Mouse (Mus musculus) cerebellum, postnatal 25 days (tissue): ENCODE measurements around the gene Serpinf2.
"Not testable (repeated sequence)": the region's sequence is repeated elsewhere in the genome, so short reads cannot be mapped to it uniquely, and the experiment has no call there.

ENCODE experiments used
- DNase-seq, 2 experiments: peaks; one replicate each; pipeline ENCODE4 v3.0.0; 2021; ENCODE audit warnings: mixed read lengths in 2 of 2

Serpinf2 gene

GRCm38 (mm10) chr11:75459141-75459711 is 19.8 kb upstream of the Serpinf2 start:
- DNase-seq = peak in 1 of 2 experiments; percentile 16

GRCm38 (mm10) chr11:75458628-75459041 is 19.2 kb upstream of the Serpinf2 start:
- DNase-seq = peak in 1 of 2 experiments; percentile 17

DNA sequence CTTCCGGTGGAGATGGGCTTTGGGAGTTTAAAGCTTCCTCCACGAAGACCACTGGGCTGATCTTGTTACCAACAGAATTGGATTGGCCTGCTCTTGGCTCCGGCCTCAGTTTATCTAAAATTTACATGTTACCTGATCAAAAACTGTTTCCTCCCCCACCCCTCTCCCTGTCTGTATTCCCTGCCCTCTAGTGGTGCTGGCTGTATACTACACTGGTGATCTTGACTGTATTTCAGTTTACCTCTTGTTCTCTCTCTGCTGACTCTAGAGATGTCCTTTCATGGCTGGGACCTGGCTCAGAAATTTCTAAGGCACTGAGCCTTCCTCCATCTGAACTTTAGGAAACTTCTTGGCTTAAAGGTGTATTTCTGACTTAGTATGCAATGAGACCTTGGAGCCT is 18.8 kb upstream of the Serpinf2 start:
- DNase-seq = peak; percentile 28 to 69

DNA sequence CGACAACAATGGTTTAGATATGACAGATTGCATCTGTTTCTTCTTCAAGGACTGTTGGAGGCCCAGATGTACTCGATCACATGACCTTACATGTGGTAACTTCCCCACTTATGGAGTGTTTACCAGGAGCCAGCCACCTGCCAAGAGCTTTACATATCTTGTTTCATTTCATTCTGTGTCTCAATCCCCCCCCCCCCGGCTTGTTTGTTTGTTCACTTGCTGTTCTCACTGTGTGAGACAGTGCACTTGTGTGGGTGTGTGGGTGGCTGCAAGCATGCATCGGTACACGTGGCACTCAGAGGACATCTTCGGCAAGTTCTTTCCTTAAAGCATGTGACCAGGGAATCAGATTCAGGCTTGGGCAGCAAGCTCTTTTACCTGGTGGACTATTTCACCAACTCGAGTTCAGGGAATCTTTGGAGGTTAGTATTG is 17.1 kb upstream of the Serpinf2 start:
- DNase-seq = no peak

DNA sequence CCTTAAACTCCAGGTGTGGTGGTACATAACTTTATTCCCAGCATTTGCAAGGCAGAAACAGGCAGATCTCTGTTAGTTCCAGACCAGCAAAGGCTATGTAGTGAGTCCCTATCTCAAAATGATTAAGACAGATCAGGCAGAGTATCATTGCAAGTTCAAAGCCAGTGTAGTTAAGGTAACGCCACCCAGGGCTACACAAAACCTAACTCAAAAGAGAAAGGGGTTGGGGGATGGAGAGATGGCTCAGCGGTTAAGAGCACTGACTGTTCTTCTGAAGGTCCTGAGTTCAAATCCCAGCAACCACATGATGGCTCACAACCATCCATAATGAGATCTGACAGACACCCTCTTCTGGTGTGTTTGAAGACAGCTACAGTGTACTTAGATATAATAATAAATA is 16.6 kb upstream of the Serpinf2 start:
- not testable (repeated sequence) for DNase-seq

DNA sequence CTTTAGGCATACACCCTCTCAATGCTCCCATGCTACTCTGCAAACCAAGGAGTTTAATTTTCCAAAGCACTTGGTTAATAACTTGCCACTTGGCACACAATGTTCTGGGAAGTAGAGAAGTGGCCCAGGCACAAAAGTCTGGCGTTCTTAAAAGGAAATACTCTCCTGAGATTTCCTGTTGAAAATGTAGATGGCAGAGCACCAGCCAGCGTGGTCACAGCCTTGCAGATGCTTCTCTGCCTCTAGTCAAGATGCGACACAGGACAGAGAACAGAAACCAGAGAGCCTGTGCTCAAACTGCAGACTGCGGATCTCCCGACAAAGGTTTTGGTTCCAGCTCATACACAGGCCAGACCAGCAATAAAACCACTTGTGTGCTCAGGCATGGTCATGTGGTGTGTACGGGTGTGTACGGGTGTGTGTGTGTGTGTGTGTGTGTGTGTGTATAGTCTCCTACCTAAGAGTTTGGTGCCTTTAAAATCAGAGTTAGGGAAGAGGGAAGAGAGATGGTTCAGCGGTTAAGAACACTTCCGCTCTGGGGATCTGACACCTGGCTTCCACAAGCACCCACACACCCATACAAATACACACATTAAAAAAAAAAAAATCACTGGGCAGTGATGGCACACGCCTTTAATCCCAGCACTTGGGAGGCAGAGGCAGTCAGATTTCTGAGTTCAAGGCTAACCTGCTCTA is 15.8 kb upstream of the Serpinf2 start:
- DNase-seq = no peak

GRCm38 (mm10) chr11:75453991-75454930 is 14.9 kb upstream of the Serpinf2 start, which contains the start of gene Wdr81:
Wdr81 (minus strand) TSS chr11:75454717.
- DNase-seq = peak; percentile 85 to 89

DNA sequence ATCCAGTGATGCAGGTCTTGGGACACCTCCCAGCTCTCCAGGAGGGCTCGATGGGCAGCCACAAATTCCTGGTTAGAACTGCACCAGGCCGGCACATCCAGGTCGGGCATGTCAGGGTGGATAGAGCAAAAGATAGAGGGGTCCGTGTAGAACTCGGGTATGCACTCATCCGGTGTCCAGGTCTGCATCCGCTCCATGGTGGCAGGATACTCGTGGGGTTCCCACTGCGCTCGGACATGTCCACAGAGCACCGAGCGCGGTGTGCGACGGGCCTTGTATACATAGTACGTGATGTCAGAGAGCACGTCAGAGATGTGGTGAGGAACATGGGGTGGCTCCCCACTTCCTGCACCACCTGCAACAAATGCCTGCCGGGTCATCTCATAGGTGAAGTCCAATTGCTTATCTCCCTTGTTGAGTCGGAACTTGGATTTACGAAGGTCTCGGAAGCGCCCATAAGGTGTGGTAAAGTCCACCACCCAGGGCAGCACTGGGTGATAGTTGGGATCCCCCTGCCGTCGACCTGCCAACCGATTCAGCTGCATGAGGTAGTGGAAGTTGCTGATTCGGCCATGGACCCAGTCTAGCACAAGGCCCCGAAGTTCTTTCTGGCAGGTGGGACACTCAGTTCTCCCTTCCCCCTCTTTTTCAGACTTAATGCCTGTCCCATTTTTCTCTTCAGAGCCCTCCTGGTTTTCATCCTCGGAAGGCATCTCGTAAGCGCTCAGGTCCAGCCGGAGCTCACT is 13.6 kb upstream of the Serpinf2 start:
- no peak for DNase-seq

- no peak for DNase-seq
Observed at GRCm38 (mm10) chr11:75452081-75452480, 12.7 kb upstream of the Serpinf2 start.

GRCm38 (mm10) chr11:75450936-75451335 is 11.5 kb upstream of the Serpinf2 start:
- DNase-seq = peak in 1 of 2 experiments; percentile 15

GRCm38 (mm10) chr11:75450304-75450908 is 11.0 kb upstream of the Serpinf2 start:
- DNase-seq = no peak

DNA sequence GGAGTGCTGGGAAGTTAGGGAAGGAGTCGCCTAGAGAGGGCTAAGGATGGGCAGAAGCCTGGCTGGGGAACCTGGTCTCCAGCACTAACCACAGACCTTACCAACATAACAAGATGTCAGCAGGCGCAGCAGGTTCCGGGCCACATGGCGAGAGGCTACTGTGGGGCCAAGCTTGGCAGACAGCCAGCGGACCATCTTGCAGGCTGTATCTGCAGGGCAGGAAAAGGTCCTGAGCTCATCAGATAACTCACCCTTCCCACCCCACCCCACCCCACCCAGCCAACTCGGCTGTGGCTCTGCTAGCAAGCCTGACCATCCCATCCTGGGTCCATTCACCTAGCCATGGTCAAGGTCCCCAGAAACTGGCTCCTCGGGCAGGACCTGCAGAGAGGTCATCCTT is 10.3 kb upstream of the Serpinf2 start:
- DNase-seq = peak; percentile 57 to 74

DNA sequence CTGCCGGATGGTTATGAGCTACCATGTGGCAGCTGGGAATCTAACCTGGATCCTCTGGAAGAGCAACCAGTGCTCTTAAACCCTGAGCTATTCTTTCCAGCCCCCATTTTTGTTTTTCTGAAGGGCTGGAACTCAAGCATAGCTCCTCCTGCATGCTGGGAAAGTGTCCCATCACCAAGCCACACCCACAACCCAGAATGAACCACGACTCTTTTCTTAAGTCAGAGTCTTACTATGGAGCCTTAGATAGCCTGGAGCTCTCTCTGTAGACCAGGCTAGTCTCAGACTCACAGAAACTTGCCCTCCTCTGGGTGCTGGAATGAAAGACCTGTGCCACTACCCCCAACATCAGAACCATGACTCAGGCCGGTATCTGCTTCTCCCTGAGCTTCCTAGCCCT is 9.2 kb upstream of the Serpinf2 start:
- no peak for DNase-seq

DNA sequence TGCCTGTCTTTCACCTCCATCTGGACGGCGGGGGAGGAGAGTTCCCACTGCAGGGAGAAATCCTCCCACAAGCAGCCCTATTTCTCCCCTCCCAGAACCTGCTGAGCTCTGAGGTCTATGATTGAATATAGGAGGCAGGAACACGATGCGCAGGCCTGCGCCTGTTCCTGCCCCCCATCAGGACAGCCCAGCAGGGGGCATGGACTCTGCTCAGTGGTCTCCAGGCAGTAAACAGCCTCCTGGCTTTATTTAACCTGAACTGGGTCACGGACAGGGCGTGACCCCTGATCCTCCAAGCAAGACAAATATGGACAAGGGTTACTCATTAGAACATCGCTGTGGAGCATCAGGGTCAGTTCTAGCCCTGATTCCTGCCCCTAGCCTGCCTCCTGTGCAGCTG is 4.3 kb upstream of the Serpinf2 start:
- DNase-seq = no peak

DNA sequence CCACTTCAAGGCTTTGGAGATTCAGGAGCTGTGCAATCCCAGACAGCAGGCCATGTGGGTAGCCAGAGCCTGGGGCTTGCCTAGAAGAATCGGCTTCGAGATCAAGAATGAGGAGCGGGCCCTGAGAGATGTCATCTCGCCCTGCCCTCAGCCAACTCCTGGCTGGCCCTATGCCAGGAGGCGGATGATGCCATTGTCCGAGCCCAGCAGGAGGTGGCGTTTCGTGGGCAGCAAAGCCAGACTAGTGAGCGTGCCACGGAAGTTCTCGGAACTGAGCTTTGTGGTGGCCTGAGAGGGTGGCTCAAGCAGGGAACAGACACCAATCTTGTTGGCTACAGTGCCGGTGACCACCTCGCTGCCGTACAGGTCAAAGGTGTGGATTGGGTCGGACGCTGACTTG is 2.2 kb upstream of the Serpinf2 start:
- DNase-seq = peak; percentile 48 to 66

DNA sequence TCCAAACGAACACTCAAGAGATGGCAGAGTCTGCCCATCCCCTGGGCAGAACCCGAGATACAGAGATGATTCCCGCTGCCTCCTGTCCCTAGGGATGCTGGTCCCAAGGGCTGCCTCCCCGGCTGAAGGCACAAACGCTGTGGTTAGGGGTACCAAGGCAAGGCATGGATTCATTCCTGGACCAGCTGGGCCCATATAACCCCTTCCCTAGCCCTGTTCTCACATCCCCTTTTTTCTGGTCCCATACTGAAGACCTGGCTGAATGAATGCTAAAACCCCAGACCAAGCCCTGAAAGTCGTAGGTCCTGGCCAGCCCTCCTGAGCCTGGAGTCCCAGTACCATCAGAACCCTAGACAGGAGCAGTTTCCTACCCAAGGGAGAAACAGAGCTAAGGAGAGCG is 1.6 kb upstream of the Serpinf2 start:
- no peak for DNase-seq

DNA sequence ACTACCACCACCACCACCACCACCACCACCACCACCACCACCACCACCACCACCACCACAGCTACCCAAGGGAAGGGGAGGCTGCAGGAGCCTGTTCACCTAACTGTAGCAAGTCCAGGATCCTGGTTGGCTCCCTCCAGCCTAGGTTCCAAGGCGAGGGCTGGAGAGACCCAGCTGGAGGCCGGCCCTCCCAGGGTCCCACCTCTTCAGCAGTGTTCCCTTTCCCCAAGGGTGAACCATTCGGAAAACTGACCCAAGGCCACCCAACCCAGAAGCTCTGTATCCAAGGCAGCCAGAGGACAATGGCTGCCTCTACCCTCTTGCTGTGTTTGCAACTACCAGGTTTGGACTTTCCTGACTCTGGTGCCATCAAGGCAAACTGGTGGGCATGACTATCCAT is 560 bp upstream of the Serpinf2 start:
- DNase-seq = no peak

DNA sequence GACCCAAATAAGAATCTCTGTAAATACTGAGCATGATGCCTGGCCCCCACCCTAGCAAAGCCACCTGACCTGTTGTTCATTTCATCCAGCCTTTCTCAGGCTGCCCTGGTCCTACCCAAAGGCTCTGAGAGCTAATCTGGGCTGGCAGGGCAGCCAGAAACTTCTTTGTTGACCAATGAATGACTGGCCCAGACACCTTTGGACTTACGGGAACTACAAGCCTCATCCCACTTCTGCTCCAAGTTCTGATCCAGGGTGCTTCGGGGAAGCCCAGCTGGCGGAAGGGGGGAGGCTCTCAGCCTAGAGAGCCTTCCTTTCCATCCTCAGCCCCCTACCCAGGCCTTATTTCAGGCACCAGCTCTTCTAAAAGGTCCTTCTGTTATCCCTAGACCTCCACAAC is 587 bp downstream of the Serpinf2 start:
- no peak for DNase-seq

GRCm38 (mm10) chr11:75438194-75438593 is 1.2 kb downstream of the Serpinf2 start:
- no peak for DNase-seq

DNA sequence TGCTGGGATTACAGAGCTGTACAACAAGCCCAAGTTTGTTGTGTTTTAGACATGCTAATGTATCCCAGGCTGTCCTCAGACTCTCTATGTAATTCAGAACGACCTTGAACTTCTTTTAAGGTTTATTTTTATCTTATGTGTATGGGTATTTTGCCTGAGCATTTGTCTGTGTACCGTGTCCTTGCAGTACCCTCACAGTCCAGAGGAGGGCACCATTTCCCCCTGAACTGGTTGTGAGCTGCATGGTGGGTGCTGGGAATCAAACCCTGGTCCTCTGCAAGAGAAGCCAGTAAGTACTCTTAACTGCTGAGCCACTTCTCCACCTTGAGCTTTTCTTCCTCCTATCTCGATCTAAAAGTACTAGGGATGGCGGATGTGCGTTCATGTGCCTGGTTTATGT is 5.3 kb downstream of the Serpinf2 start:
- DNase-seq = no peak

GRCm38 (mm10) chr11:75431307-75431706 is 8.1 kb downstream of the Serpinf2 start:
- DNase-seq = peak; percentile 69 to 82

DNA sequence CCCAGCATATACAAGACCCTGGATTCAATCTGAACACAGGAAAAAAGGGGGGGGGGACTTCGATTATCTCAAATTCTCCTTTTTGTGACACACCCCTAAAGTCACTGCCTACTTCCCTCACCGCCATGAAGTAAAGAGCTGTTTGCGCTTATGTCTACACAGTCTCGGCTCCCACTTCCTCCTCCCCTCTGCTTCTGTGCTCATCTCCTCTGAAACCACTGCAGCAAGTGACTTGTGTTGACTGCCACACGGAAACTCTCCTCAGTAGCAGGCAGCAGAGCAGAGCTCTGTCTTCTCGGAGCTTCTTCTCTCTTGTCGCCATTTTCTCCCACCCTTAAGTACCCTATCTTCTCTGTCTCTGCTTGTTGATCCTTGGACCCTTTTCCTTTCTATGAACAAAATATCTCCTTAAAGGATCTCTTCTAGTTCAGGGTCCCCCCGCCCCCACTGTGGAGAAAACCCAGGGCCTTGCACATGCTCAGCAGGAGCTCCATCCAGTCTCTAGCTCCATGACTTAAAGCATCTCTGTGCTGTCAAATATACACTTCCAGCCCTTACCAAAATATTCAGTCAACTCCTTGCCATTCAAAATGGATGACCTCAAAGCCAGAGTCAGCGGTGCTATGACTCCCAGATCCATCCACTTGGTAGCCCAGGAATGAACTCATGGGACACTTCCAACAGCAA is 10.2 kb downstream of the Serpinf2 start:
- no peak for DNase-seq
